Mouse (Mus musculus) urinary bladder, adult 18-20 months (tissue): Measurements from ENCODE around the gene Mbnl2.
A peak's percentile ranks its signal among the peaks of the same experiment; 100 is the strongest.

Experiments
- DNase-seq, 2 experiments: peaks; one replicate each; pipeline ENCODE4 v3.0.0; 2022; ENCODE audit warnings: low spot score in 2 of 2, mixed read lengths in 2 of 2

The Mbnl2 gene

GRCm38 (mm10) chr14:120382179-120382578 lies 106.7 kb downstream of the Mbnl2 start:
- DNase-seq: no peak

GRCm38 (mm10) chr14:120383186-120383851 lies 107.8 kb downstream of the Mbnl2 start:
- DNase-seq: no peak

DNA sequence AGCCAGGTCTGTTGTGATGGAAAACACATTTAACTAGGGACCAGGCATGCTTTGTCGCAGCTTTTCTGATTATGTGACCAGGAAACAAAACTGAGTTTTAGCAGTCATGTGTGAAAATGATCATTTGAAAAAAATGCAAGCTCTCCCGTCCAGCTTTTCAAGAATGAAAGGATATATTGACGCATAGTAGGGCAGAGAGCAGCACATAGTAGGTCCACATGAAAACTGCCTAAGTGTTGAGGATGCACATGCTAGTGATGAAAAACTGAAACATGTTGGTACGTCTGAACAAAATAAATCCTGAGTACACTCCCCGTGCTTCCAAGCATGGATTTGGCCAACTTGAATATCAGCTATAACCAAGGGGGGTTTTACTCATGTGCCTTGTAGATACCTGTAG lies 109.1 kb downstream of the Mbnl2 start:
- DNase-seq: no peak

DNA sequence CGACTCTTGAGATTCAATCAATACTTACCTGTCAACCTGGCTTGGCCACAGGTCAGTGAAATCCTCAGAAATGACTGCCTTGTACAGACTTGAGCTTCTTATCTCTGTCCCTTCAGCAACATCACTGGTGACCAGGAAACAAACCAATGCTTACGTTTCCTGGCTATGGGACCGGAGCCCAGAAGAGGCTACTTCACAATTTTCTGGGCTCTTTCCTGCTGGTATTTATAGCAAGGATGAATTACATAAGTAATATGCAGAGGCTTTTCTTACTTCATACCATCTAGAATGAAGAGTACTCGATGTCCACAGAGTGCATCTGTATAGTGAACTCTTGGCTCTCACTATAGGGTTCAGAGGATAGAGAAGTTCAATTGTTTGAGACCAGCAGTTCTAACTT lies 111.8 kb downstream of the Mbnl2 start:
- DNase-seq: no peak

DNA sequence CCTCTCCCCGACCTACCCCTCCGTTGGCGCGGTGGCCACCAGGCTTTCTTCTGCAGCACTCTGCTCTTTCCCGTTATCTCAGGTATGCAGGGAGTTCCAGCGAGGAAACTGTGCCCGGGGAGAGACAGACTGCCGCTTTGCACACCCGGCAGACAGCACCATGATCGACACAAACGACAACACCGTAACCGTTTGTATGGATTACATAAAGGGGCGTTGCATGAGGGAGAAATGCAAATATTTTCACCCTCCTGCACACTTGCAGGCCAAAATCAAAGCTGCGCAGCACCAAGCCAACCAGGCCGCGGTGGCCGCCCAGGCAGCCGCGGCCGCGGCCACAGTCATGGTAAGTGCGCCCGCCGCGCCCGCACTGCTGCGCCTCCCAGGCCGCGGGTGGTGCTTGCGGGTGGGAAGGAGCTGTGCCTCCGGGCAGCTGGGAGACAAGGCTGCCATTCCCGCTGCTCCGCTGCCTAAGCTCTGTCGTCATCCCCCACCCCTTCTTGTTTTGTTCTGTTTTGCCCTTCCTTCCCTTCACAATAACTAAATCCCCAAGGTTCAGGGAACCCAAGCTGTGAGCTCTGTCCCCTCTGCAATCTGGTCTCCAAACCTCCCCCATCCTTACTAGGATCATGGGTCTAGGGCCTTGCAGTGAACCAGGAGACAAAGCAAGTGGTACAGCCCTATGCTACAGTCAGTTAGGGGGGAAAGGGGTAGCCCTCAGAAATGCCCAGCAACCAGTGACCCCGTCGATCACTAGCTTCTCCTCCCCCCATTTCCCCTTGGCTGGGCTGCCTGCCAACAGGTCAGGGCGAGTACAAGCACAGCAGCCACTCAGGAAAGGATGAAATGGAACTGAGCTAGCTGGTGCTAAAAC lies 113.6 kb downstream of the Mbnl2 start:
- no peak for DNase-seq

DNA sequence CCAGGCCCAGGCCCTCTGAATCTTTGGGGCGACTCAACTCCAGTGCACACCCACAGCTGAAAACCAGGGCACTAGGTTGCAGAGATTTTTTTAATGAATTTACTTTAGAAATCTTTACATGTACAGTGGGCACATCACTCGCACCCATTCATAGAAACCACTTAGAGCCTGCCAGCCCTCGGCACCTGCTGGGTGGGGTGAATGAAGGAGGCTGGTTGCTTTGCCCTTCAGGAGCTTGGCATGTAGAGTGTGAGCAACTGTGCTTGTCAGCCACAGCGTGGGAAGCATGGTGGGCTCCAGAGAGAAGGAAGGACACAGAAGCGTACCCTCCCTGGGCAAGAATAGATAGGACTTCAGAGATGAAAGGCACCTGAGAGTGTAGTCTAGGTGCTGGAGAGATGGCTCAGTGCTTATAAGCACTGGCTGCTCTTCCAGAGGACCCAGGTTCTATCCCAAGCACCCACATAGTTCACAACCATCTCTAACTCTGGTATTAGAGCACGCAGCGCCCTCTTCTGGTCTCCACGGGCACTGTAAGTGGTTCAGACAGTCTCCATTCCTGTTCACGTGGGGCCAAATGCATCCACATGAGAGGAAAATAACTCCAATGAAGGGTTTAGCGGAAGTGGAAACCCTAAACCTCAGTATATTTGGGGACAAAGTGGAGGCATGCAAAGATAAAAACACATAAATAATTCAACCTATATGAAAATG lies 114.9 kb downstream of the Mbnl2 start:
- DNase-seq: no peak

DNA sequence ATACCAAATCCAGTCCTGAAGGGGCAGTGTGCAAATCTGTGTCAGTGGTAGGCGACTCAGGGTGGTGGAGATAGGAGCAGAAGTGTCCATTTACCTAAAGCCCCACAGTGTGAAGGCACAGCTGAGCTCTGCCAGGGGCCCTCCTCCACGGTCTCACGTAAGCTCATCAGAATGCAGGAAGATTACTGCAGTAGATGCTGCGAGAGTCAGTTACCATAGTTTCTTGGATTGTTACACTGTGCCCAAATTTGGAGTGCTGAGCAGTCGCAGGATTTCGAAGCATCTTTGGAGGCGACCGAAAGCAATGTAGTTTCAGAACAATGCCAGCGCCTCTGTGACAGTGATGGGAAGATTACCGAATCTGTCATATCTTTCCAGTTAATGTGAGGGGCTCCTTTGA lies 116.2 kb downstream of the Mbnl2 start:
- DNase-seq: no peak

- DNase-seq: no peak
These were observed 117.0 kb downstream of the Mbnl2 start for GRCm38 (mm10) chr14:120392441-120392840.

DNA sequence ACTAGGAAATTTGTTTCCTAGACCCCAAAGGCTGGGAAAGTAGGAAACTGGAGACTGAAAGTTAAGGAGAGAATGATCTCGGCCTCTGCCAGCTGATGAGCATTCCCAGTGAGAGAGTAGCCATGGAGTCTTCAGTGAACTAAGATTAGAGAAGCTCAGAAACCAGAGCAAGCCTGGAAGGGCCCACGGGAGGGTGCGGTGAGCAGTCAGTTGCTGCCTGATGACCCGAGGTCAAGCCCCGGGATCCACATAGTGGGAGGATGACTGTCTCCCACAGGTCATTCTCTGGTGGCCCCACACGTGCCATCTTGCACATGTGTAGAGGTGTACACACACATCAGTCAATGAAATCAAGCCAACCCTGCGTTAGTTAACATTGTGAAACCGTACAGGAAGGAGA lies 118.0 kb downstream of the Mbnl2 start:
- DNase-seq: no peak

- no peak for DNase-seq
These were observed 118.7 kb downstream of the Mbnl2 start for GRCm38 (mm10) chr14:120394216-120394615.

- no peak for DNase-seq
These were observed 119.4 kb downstream of the Mbnl2 start for GRCm38 (mm10) chr14:120394827-120395226.

DNA sequence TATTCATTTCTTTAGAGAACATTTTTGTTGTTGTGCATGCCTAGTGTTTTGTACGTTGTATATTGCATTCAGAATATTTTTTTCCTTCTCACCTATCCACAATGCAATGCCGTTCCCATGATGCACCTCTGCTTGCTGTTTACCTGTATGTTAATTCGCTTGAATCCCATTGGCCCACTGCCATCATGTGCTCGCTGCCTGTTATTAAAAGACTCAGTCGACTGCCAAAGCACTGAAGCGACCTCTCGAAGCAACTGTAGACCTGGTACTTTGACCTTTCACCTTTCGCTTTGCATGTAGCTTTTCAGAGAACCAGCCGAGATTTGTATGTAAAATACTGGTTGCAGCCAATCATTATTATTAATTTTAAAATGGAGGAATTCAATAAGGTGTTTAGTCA lies 120.0 kb downstream of the Mbnl2 start:
- no peak for DNase-seq

GRCm38 (mm10) chr14:120397871-120398647 lies 122.6 kb downstream of the Mbnl2 start:
- peak; percentile 42 to 68 for DNase-seq

DNA sequence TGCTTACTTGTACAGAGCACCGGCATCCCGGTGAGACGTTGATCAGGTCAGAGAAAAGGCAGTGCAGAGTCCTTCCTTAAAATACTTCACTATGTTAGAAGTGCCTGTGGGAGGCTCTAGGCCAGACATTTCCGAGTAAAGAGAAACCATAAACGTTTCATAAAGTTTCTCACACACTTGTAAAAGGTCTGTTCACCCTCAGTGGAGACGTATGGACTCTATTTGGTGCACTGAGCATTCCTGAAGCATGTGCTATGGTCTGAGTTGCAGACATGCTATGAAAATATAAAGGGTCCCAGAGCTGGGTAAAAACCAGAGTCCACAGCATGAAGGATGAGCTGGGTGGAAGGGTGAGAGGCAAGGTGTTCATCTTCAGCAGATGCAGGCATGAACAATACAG lies 124.1 kb downstream of the Mbnl2 start:
- DNase-seq: no peak

DNA sequence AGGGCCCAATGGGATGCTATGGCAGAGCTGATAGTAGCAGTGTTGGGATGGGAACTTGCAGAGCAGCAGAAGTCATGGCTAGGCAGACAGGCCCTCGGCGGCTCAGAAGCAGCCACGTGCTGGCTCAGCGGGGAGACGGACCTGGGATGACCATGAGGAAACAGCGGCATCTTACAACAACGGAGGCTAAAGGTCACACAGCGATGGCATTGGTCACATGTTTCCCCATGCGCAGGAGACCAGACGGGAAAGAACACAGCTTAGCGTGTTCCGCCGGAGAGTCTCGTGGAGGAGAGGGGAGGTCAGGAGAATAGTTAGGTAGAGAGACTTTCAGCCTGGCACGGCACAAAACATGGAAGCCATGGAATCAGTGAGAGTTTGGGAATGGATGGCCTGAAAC lies 125.7 kb downstream of the Mbnl2 start:
- DNase-seq: no peak

DNA sequence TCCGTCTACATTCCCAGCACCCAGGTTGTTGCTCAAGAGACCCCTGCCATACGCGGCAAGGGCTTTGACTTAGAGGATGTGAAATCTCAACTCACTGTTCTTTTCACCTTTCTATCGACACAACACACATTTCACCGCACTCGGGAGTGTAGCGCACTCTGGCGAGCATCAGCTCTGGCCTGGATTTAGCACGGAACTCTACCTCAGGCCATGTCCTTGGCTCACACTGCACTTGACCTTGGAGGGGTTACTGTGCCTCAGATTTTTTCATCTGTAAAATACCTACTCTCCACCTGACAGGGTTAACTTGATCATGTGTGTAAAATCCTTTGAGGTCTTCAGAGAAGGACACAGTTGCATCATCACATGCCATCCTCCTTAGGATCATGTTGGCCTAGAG lies 127.2 kb downstream of the Mbnl2 start:
- DNase-seq: no peak

- DNase-seq: no peak
These were observed 128.9 kb downstream of the Mbnl2 start for GRCm38 (mm10) chr14:120404364-120404763.

DNA sequence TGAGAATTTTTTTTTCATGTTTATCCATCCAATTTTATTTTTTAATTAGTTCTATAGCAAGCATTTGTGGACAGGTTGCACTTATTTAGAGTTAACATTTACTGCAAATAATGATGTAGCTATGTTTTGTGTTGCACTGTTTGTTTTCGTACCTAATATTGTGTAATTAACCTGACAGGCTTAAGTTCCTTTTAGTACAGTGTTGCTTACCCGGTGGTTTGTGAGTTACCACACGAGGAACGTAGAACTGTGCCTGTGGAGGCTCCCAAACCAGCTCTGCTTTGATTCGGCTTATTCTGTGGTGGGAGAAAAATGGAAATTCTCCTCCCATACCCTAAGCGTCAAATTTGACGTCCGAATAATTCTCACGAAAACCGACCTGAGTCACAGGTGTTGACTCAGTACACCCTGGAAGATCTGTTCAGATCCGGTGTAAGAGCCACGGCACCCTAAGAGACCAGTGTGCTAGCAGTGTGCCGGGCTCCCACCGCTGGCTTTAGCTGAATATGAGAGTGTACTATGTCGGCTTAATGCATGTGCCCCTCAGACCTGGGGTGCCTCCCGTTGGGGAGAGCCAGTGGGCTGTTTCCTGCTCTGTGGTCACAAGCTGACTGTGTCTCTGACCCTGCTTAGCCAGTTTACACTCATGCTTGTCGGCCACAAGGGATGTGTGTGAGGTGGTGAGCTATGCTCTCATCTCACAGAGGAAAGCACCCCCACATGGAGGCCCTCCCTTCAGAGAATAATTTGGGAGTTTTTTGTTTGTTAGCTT lies 129.5 kb downstream of the Mbnl2 start:
- peak in 1 of 2 experiments; percentile 30 for DNase-seq

DNA sequence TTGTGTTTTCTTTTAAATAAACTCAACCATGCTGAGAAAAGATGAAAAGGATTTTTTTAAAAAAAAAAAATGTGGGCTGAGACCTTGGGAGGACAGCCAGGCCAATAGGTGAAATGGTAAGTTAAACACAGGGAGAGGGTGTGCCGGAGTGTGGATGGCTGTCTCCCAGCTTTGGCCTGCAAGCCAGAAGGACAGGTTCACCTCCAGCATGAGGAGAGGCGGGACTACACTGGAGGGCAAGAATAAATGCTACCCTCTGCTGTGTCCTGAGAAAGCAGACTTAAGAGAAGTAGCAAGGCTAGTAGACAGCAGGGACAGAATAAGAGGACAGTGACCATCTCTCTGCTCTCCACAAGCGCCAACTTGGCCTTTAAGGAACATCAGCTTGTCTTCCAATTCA lies 130.1 kb downstream of the Mbnl2 start:
- peak in 1 of 2 experiments; percentile 27 for DNase-seq

DNA sequence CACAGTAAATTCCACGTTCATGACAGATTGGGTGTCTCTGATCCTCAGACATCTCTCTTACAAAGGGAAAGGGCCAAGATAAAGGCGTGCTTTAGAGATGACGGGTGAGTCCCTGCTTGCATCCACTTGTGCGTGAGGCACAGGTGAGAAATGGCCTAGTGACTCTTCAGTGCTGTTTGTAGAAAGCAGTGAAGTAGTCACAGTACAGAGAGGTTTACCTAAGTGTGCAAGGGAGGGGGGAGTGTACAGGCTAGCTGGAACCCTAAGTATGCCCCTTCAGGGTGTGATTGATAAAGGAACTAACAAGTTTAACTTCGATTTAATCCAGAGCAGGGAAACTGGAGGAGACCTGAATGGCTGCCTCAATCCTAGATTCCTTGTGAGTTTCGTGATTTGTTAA lies 130.8 kb downstream of the Mbnl2 start:
- no peak for DNase-seq

- peak; percentile 53 to 66 for DNase-seq
These were observed 131.4 kb downstream of the Mbnl2 start for GRCm38 (mm10) chr14:120406820-120407219.
